Mouse (Mus musculus): ENCODE results near the gene Sh2d6.

- no peak for TF ChIP-seq GATA1 (IDR thresholded peaks at IDR 0.05; ENCODE audit: low read length)
- TF ChIP-seq TAL1 (IDR thresholded peaks at IDR 0.05; ENCODE audit: low read length), result no peak
Measured at GRCm38 (mm10) chr6:72486307-72486706, 35.2 kb downstream of the Sh2d6 start.

All from erythroblast, embryonic 14.5 days (primary cell).